Mouse (Mus musculus) layer of hippocampus, adult 11-12 months (tissue): Measurements from ENCODE around the gene Slc29a3.
"Not testable (repeated sequence)": the region's sequence is repeated elsewhere in the genome, so short reads cannot be mapped to it uniquely, and the experiment has no call there.

ENCODE experiments used
- DNase-seq: peaks from one replicate; pipeline ENCODE4 v3.0.0; 2022; ENCODE audit warnings: low spot score

Slc29a3 gene

DNA sequence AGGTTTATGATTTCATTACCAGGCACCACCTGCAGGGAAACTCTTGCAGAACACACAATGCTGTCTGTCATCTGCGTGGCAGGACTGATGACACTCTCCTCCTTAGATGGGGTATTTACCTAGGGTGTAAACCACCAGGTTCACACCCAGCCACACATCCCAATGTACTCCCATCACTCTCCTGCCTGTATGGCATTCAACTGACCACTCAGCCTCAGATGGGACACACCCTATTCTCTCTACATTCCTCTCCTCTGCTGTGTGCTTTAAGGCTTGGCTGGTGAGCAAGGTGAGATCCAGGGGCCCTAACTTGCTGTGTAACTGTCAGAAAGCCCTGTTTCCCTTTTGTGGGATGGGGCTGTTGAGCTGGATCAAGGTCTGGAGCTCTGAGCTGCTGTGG is 9.5 kb upstream of the Slc29a3 start:
- no peak for DNase-seq

GRCm38 (mm10) chr10:60760377-60760776 is 7.8 kb upstream of the Slc29a3 start:
- DNase-seq, result peak; percentile 97

DNA sequence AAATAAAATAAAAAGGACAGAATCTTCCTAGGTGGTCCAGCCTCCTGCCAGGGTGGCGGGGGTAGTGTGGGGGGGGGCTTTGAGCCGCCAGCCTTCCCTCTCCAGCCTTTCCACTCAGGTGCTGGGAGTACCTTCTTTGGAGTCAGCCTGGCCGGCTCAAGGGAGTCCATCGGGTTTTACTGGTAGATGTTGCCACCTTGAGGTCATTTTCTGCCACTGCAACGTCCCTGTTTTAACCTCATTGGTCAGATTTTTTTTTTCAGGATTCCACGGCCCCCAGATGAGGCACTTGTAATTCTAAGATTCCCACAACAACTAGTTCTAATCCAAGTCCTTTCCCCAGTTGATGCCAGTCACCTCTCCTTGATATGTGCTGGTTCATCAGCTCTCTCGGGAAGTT is 4.4 kb upstream of the Slc29a3 start:
- DNase-seq, result peak; percentile 76

DNA sequence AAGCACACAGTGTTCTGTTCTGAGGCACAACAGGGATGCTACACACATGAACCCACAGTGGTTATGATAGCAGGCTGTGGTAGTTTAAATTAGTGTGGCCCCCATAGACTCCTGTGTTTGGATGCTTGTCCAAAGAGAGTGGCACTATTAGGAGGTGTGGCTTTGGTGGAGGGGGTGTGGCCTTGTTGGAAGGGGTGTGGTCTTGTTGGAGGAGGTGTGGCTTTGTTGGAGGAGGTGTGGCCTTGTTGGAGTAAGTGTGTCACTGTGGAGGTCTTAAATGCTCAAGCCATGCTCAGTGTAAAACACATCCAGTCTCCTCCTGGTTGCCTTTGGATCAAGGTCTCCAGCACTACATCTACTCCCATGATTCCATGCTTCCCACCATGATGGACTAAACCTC is 3.6 kb upstream of the Slc29a3 start:
- DNase-seq, result no peak

DNA sequence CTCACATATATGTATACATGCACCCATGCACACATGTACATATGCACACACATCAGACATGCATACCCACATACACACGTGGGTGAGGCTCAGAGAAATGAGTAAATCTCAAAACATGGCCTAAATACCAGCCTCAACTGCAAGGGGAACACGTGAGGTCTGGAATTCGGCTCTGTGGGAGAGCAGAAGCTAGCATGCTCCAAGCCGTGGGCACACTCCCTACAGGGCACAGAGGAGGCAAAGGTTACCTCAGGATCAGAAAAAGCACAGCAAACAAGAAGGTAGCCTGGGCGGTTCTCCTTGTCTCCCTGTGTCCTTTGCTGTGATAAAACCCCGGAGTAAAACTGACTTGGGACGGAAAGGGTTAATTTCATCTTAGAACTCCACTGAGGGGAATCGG is 1.3 kb upstream of the Slc29a3 start:
- no peak for DNase-seq

DNA sequence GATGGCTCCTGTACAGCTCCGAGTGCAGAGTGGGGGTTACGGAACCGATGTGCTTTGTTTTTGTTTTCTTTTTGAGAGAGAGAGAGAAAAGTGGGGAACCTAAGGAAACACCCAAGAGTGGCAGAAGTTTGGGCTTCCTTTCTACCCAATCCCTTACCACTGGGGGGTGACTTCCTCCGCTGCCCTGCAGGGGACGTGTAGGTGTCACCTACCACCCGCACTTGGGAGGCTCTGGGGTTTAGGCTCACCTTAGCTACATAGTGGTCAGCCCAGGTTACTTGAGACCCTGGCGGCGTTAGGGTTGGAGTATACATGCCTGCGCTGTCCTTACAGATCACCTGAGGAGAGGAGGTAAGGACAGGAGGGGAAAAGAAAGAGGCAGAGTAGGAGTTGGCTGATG is 667 bp upstream of the Slc29a3 start:
- peak; percentile 25 for DNase-seq

DNA sequence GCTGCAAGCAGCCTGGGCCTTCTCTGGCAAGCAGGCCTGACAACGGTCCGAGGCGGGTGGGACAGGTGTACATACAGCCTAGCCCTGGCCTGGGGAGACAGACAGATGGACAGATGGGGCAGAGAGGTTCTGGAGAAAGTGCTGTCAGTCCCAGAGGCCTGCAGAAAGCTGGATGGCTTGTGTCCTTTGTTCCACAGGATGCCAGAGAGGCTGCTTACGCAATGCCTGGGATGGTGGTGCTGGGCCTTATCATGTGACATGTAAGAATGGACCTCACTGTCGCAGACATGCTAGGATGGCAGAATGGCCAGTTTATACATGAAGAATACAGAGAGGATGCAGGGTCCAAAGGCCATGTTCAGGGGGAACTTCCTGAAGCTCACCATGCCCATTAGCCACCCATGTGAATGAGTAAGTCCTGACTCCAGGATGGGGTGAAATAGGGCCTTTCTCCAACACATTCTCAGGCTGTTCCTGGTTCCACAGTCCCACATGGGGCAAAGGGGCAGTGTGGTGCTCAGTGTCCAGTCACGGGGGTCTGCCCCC is 4.9 kb downstream of the Slc29a3 start:
- peak; percentile 56 for DNase-seq

- no peak for DNase-seq
Measured at GRCm38 (mm10) chr10:60746512-60746911, 6.1 kb downstream of the Slc29a3 start.

- DNase-seq, result no peak
Measured at GRCm38 (mm10) chr10:60744543-60745290, 7.9 kb downstream of the Slc29a3 start.

DNA sequence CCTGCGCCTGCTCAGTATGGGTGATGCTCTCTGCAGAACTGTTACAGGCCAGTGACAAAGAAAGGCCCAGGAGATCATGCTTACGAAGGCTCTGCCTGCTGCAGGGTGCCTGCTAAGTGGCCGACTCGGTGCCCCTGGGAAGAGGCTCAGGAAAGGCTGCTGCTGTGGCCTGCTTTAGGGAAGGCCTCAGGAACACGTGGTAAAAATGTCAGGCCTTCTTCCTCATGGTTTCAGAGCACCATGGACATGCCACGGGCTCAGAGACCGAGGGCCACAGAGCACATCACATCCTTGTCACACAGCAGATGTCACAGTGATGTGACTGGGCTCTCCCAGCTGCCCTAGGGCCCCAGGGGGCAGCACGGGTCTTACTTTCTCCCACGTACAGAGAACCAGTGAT is 8.9 kb downstream of the Slc29a3 start:
- no peak for DNase-seq

DNA sequence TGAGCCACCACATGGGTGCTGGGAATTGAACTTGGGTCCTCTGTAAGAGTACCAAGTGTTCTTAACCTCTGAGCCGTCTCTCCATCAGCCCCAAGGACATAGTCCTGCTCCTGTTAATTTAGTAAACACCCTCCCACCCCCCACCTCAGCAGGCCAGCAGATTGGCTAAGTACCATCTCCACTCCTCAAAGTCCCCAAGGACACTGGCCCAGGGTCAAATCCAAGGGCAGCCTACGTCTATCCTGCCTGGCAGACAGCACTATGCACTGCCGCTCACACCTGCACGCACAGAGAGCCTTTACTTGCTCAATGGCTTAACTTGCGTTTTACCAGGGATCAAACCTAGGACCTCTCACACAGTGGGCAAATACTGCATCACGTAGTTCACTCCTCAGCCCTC is 9.7 kb downstream of the Slc29a3 start:
- no peak for DNase-seq

DNA sequence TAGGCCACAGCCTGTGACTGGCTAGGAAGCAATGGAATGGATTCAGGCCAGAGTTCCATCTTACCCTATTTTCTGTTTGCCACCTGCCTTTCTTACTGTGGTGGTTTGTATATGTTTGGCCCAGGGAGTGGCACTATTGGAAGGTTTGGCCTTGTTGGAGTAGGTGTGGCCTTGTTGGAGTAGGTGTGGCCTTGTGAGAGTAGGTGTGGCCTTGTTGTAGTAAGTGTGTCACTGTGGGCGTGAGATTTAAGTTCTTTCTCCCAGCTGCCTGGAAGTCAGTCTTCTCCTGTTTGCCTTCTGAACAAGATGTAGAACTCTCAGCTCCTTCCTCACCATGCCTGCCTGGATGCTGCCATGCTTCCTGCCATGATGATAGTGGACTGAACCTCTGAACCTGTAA is 10.3 kb downstream of the Slc29a3 start:
- DNase-seq, result not testable (repeated sequence)

- no peak for DNase-seq
Measured at GRCm38 (mm10) chr10:60741435-60741834, 11.2 kb downstream of the Slc29a3 start.

GRCm38 (mm10) chr10:60739619-60740363 is 12.8 kb downstream of the Slc29a3 start:
- DNase-seq, result peak; percentile 52

DNA sequence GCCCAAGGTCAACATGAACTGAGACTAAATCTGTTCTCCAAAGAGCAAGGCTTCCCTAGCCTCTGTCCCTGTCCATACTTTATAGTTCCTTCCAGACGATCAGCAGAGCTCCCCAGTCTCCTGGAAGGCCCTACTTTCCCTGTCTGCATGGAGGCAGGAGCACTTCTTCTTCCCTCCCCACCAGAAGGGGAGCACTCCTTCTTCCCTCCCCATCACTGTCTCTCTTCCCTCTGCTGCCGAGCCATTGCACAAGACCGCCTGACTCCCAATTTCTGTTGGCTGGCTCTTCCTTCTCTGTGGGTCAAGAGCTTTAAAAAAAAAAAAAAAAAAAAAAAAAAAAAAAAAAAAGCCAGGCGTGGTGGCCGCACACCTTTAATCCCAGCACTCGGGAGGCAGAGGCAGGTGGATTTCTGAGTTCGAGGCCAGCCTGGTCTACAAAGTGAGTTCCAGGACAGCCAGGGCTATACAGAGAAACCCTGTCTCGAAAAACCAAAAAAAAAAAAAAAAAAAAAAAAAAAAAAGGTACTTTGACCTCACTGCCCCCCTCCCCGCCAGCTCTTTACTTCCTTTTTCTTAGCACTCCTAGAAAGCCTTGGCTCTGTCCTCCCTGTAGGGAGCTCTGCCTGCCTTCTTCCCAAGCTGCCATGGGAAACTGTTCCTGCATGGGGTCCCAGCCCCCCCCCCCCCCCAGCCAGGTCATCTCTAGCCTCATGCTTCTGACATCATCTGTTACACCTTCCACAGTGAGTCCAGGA is 14.5 kb downstream of the Slc29a3 start:
- no peak for DNase-seq

GRCm38 (mm10) chr10:60737169-60737728 is 15.3 kb downstream of the Slc29a3 start:
- no peak for DNase-seq

- no peak for DNase-seq
Measured at GRCm38 (mm10) chr10:60735737-60736136, 16.9 kb downstream of the Slc29a3 start.

GRCm38 (mm10) chr10:60733471-60733870 is 19.1 kb downstream of the Slc29a3 start:
- DNase-seq, result no peak

- DNase-seq, result no peak
Measured at GRCm38 (mm10) chr10:60732397-60732861, 20.2 kb downstream of the Slc29a3 start.

GRCm38 (mm10) chr10:60731742-60732141 is 20.9 kb downstream of the Slc29a3 start:
- no peak for DNase-seq

- DNase-seq, result no peak
Measured at GRCm38 (mm10) chr10:60727301-60727700, 25.3 kb downstream of the Slc29a3 start.

DNA sequence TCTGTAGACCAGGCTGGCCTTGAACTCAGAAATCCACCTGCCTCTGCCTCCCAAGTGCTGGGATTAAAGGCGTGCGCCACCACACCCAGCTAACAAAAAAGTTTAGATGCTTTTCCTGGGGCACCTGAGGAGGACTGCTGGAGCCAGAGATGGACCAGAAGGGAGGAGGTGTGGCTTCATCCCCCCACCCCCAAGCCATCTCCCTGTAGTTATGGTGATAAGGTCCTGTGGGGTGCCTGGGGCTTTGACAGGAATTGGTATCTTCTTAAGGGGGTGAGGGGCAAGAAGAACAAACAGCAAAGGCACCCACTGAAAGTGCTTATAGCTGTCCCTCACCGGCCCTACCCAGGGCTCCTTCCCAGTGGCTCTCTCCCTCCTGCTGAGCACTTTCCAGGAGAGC is 25.7 kb downstream of the Slc29a3 start:
- no peak for DNase-seq
